Mouse (Mus musculus): Measurements from ENCODE around the gene Zbtb38. TPM values are rescaled to one million over a fixed set of nuclear protein-coding genes. Genes with fewer than 3 reads are reported as not detected.
"Not testable (repeated sequence)": the region's sequence is repeated elsewhere in the genome, so short reads cannot be mapped to it uniquely, and the experiment has no call there.

Gene Zbtb38
- polyA plus RNA-seq, 1 experiment from 2014 or later = 52.3 TPM

DNA sequence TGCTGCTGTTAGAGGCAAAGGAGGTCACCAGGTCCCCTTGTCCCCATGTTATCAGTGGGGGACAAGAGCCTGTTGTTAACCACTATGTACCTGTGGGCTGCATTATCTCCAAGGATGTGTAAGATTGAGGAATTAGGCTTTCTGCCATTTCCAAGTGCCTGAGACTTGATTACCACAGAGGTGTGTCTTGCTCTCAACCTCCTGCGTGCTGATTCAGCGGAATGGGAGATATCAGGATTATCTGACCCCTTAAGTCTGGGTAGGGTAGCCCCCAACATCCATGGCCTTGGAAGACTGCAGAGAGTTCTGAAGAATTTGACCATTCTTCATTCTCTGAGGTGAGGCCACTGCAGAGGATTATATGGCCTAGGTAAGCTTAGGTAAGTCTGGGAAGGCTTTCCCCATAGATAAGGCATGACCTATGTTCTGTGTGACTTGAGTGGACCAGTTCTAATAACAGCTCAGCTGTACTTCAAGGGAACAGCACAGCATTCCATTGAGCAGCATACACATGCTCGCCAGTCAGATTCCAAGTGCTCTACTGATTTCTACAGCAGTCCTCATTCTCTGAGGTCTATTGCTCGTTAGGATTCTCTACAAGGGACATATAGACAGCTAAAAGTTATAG lies 68.4 kb downstream of the Zbtb38 start:
- no peak overlapping the region for H3K4me3 ChIP-seq (replicated peaks; ENCODE audit: low read length)
- no peak overlapping the region for H3K27ac ChIP-seq (ENCODE audit: low read length)
- H3K4me1 ChIP-seq (replicated peaks; ENCODE audit: control insufficient read depth, insufficient read depth, low read length) = no peaks in the 10 kb centered on the region
- no peak overlapping the region for H3K9ac ChIP-seq (replicated peaks; ENCODE audit: low read depth, low read length)
- WGBS = 64% methylated on average over 4 of the region's 4 CpGs
- no peak overlapping the region for H3K4me2 ChIP-seq (ENCODE audit: low read length)
- peaks cover 17% of the 10 kb centered on the region for H3K36me3 ChIP-seq (ENCODE audit: control insufficient read depth, insufficient read depth)
- no peak for ATAC-seq
- no peaks in the 10 kb centered on the region for H3K9me3 ChIP-seq (ENCODE audit: control insufficient read depth, low read length)
- no peaks in the 10 kb centered on the region for H3K27me3 ChIP-seq (replicated peaks; ENCODE audit: control insufficient read depth, insufficient read depth, low read length)

DNA sequence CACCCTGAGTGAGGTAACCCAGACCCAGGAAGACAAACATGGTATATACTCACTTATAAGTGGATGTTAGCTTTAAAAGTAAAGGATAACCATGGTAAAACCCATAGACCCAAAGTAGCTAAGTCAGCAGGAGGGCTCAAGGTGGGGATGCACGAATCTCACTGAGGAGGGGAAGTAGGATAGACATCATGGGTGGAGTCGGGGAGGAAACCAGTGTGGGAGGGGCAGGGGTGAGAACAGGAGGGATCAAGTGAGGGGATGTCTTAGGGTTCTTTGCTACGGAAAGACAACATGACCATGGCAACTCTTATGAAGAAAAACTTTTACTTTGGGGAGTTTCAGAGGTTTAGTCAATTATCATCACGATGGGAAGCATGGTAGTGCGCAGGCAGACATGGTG lies 74.0 kb downstream of the Zbtb38 start:
- no peak overlapping the region for H3K4me2 ChIP-seq (ENCODE audit: low read length)
- H3K27ac ChIP-seq (ENCODE audit: low read length) = no peak overlapping the region
- no peak for ATAC-seq
- 88% methylated on average over 5 of the region's 5 CpGs for WGBS
- H3K9ac ChIP-seq (replicated peaks; ENCODE audit: low read depth, low read length) = no peak overlapping the region
- no peaks in the 10 kb centered on the region; the same call in 1 of the 2 replicates for H3K36me3 ChIP-seq (ENCODE audit: control insufficient read depth, insufficient read depth)
- H3K4me1 ChIP-seq (replicated peaks; ENCODE audit: control insufficient read depth, insufficient read depth, low read length) = no peaks in the 10 kb centered on the region
- no peak overlapping the region for H3K4me3 ChIP-seq (replicated peaks; ENCODE audit: low read length)
- H3K9me3 ChIP-seq (ENCODE audit: control insufficient read depth, low read length) = no peaks in the 10 kb centered on the region
- no peaks in the 10 kb centered on the region for H3K27me3 ChIP-seq (replicated peaks; ENCODE audit: control insufficient read depth, insufficient read depth, low read length)

DNA sequence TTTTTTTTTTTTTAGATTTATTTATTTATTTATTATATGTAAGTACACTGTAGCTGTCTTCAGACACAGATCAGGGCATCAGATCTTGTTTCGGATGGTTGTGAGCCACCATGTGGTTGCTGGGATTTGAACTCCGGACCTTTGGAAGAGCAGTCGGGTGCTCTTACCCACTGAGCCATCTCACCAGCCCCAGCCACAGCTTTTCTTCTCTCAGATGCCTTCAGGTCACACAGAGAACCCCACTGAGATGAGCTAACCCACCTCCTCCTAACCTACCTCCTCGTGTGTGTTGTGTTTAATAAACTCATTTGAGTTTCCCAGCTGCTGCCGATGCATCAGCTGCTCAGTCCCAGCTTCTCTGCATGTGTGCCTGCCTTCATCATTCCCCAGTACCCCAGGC lies 74.9 kb downstream of the Zbtb38 start:
- not testable (repeated sequence) for H3K9me3 ChIP-seq (ENCODE audit: control insufficient read depth, low read length); H3K36me3 ChIP-seq (ENCODE audit: control insufficient read depth, insufficient read depth); H3K9ac ChIP-seq (replicated peaks; ENCODE audit: low read depth, low read length); H3K4me1 ChIP-seq (replicated peaks; ENCODE audit: control insufficient read depth, insufficient read depth, low read length); H3K27ac ChIP-seq (ENCODE audit: low read length); H3K27me3 ChIP-seq (replicated peaks; ENCODE audit: control insufficient read depth, insufficient read depth, low read length); H3K4me2 ChIP-seq (ENCODE audit: low read length); H3K4me3 ChIP-seq (replicated peaks; ENCODE audit: low read length); ATAC-seq
- WGBS = 90% methylated on average over 5 of the region's 5 CpGs

DNA sequence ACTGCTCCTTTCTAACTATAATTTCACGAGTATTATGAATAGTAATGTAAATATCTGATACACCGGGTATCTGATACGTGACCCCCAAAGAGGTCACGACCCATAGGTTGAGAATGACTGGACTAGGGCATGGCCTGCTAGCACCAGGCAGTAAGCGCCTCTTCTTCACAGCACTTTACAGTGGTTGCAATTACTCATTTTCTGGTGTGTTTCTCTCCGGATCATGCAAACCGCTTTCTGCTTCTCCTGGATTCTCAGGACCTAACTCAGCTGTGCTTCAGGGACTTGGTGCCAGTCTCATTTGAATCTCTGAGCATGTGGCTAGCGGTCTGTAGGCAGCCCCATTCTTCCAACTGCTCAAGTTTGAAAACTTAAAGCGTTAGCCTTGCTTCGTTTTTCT lies 76.0 kb downstream of the Zbtb38 start:
- WGBS = 81% methylated on average over 10 of the region's 10 CpGs
- no peak for ATAC-seq
- Histone ChIP-seq H3K36me3 (ENCODE audit: control insufficient read depth, insufficient read depth) (no peaks in the 10 kb centered on the region; the same call in 1 of the 2 replicates), H3K9ac (replicated peaks; ENCODE audit: low read depth, low read length) (no peak overlapping the region), H3K4me3 (replicated peaks; ENCODE audit: low read length) (no peak overlapping the region), H3K9me3 (ENCODE audit: control insufficient read depth, low read length) (no peaks in the 10 kb centered on the region), H3K27me3 (replicated peaks; ENCODE audit: control insufficient read depth, insufficient read depth, low read length) (no peaks in the 10 kb centered on the region), H3K4me1 (replicated peaks; ENCODE audit: control insufficient read depth, insufficient read depth, low read length) (no peaks in the 10 kb centered on the region), H3K4me2 (ENCODE audit: low read length) (no peak overlapping the region), H3K27ac (ENCODE audit: low read length) (no peak overlapping the region)

DNA sequence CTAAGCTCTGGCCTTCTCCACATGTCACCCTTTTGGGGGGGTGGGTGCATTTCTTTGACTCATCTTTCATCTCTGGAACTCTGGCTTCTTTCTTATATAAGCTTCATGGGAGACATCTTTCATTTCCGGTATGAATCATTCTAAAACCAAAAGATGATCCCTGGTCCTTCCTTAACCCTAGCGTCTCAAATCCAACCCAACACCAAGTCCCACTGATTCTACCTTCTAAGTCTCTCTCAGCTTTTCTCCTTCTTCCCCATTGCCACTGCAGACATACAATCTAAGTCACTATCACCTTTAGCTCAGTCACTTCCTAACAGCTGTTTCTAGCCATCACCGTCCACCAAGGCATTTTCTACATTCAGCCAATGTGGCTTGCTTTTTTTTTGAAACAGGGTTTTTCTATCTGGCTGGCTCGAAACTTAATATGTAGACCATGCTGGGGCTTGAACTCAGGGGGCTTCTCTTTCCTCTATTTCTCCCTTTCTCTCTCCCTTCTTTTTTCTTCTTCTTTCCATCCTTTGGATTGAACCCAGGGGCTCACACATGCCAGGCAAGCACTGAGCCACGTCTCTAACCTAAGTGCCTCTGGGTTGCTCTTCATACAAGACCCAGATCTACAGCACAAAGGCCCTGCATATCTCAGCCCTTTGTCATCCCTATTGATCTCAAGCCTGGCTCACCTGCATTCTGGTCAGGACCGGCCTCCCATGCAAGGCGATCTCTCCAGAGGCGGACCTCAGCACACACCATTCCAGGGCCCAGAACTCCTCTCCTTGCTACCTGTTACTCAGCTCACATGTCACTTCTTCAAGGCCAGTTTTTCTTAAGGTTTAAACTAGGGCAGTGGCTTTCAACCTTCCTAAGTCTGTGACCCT lies 76.6 kb downstream of the Zbtb38 start:
- WGBS = 86% methylated on average over 8 of the region's 8 CpGs
- no peak overlapping the region for H3K27ac ChIP-seq (ENCODE audit: low read length)
- H3K4me2 ChIP-seq (ENCODE audit: low read length) = no peak overlapping the region
- no peak for ATAC-seq
- H3K9me3 ChIP-seq (ENCODE audit: control insufficient read depth, low read length) = no peaks in the 10 kb centered on the region
- no peaks in the 10 kb centered on the region for H3K36me3 ChIP-seq (ENCODE audit: control insufficient read depth, insufficient read depth)
- H3K4me3 ChIP-seq (replicated peaks; ENCODE audit: low read length) = no peak overlapping the region
- no peaks in the 10 kb centered on the region for H3K27me3 ChIP-seq (replicated peaks; ENCODE audit: control insufficient read depth, insufficient read depth, low read length)
- H3K4me1 ChIP-seq (replicated peaks; ENCODE audit: control insufficient read depth, insufficient read depth, low read length) = no peaks in the 10 kb centered on the region
- H3K9ac ChIP-seq (replicated peaks; ENCODE audit: low read depth, low read length) = no peak overlapping the region

DNA sequence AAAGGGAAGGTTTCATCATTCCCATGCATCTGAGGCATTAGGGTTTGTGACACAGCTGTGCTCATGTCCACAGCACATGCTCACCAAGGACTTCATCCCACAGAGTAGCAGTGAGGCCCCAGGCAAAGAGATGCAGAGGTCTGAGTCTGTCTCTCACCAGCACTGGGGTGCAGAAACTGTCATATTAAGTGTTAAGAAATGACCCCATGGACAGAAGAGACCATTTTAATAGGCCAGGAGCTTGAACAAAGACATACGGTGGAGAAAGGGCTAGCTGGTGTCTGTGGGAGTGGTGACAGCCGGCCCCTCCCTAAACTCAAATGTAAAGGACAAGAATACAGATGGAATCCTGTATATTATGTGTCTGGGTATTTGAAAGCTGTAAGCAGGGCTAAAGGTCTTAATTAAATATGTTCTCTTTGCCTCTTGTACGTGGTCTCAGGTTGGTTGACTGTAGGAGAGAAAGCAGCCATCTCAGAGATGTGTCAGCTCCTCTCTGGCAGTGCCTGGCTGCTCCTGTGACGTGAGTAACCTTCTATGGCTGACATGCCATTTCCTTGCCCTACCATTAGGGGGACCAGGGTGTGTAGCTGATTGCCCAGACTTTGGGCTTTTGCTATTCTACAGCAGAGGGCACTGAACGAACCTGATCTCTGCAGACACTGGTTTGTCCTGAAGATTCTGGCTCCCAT lies 77.4 kb downstream of the Zbtb38 start:
- H3K27ac ChIP-seq (ENCODE audit: low read length) = no peak overlapping the region
- H3K36me3 ChIP-seq (ENCODE audit: control insufficient read depth, insufficient read depth) = no peaks in the 10 kb centered on the region
- H3K4me2 ChIP-seq (ENCODE audit: low read length) = no peak overlapping the region
- 38% methylated on average over 5 of the region's 5 CpGs for whole genome bisulfite sequencing
- peak; percentile 66 for ATAC-seq
- no peak overlapping the region for H3K9ac ChIP-seq (replicated peaks; ENCODE audit: low read depth, low read length)
- no peaks in the 10 kb centered on the region for H3K4me1 ChIP-seq (replicated peaks; ENCODE audit: control insufficient read depth, insufficient read depth, low read length)
- H3K9me3 ChIP-seq (ENCODE audit: control insufficient read depth, low read length) = no peaks in the 10 kb centered on the region
- H3K4me3 ChIP-seq (replicated peaks; ENCODE audit: low read length) = no peak overlapping the region
- no peaks in the 10 kb centered on the region for H3K27me3 ChIP-seq (replicated peaks; ENCODE audit: control insufficient read depth, insufficient read depth, low read length)

DNA sequence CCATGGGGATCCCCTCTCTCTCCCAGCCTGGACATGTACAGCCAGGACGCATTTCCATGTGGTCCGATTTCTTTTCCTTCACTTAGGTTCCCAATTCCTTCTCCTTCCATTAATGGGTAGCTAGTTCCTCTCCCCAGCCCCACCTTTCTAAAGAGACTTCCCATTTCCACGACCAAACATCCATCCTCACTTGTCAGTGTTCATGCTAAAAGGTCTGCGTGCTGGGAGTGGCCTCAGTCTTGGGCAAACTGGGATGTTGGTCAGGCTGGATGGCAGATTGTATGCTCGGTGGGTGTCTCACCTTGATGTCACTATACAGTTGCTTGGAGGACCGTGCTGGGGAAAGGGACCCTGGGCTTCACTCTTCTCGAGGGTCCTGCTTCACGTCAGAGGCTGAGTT lies 78.3 kb downstream of the Zbtb38 start:
- Histone ChIP-seq H3K9me3 (ENCODE audit: control insufficient read depth, low read length) (no peaks in the 10 kb centered on the region), H3K4me3 (replicated peaks; ENCODE audit: low read length) (no peak overlapping the region), H3K27ac (ENCODE audit: low read length) (no peak overlapping the region), H3K4me2 (ENCODE audit: low read length) (no peak overlapping the region), H3K36me3 (ENCODE audit: control insufficient read depth, insufficient read depth) (no peaks in the 10 kb centered on the region), H3K4me1 (replicated peaks; ENCODE audit: control insufficient read depth, insufficient read depth, low read length) (peaks cover 4% of the 10 kb centered on the region; the same call in 1 of the 2 replicates), H3K27me3 (replicated peaks; ENCODE audit: control insufficient read depth, insufficient read depth, low read length) (no peaks in the 10 kb centered on the region), H3K9ac (replicated peaks; ENCODE audit: low read depth, low read length) (no peak overlapping the region)
- WGBS = 88% methylated on average over 8 of the region's 8 CpGs
- ATAC-seq = no peak

DNA sequence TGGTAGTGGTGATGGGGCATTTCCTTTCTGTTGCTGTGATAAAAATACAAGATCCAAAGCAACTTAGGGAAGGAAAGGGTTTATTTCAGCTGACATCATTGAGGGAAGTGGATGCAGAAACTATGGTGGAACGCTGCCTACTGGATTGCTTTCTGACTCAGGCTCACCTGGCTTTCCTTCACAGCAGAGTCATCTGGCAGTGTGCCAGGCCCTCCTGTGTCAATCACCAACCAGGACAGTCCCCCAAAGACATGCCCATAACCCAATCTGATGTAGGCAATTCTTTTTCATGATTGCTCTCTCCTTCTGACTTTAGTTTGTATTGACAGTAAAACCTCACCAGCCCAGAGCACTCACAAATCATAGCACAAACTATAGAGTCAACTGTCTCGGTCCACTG lies 80.2 kb downstream of the Zbtb38 start:
- Histone ChIP-seq H3K27ac (ENCODE audit: low read length) (no peak overlapping the region), H3K9me3 (ENCODE audit: control insufficient read depth, low read length) (no peaks in the 10 kb centered on the region), H3K4me1 (replicated peaks; ENCODE audit: control insufficient read depth, insufficient read depth, low read length) (peaks cover 4% of the 10 kb centered on the region; the same call in 1 of the 2 replicates), H3K4me3 (replicated peaks; ENCODE audit: low read length) (no peak overlapping the region), H3K36me3 (ENCODE audit: control insufficient read depth, insufficient read depth) (no peaks in the 10 kb centered on the region), H3K9ac (replicated peaks; ENCODE audit: low read depth, low read length) (no peak overlapping the region), H3K4me2 (ENCODE audit: low read length) (no peak overlapping the region), H3K27me3 (replicated peaks; ENCODE audit: control insufficient read depth, insufficient read depth, low read length) (no peaks in the 10 kb centered on the region)
- no peak for ATAC-seq
- WGBS = 89% methylated on average over 2 of the region's 2 CpGs

DNA sequence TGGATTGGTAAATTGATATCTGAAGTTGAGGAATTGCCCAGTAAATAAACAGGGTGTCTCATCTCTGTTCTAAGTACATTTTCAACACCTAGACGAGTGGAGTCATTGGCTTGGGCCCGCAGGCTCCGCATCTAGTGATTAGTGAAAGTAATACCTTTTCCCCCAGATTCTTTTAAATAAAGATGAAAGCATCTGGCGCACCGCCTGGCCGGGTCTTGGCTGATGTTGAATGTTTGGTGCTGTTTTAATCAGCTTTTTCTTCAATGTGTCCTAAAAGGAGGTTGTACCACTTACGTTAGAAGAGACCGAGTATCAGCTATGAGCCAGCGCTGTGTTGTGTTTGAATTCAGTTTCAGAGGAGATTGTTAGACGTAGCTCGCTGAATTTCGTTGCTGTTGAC lies 81.4 kb downstream of the Zbtb38 start:
- WGBS = 68% methylated on average over 12 of the region's 12 CpGs
- no peaks in the 10 kb centered on the region for H3K36me3 ChIP-seq (ENCODE audit: control insufficient read depth, insufficient read depth)

More for the DNA sequence above, 81.4 kb downstream of the Zbtb38 start:
- no peak for ATAC-seq
- H3K4me3 ChIP-seq (replicated peaks; ENCODE audit: low read length) = no peak overlapping the region
- H3K27me3 ChIP-seq (replicated peaks; ENCODE audit: control insufficient read depth, insufficient read depth, low read length) = no peaks in the 10 kb centered on the region
- no peak overlapping the region for H3K27ac ChIP-seq (ENCODE audit: low read length)
- H3K4me1 ChIP-seq (replicated peaks; ENCODE audit: control insufficient read depth, insufficient read depth, low read length) = peaks cover 4% of the 10 kb centered on the region; the same call in 1 of the 2 replicates
- no peak overlapping the region for H3K4me2 ChIP-seq (ENCODE audit: low read length)
- H3K9ac ChIP-seq (replicated peaks; ENCODE audit: low read depth, low read length) = no peak overlapping the region
- H3K9me3 ChIP-seq (ENCODE audit: control insufficient read depth, low read length) = no peaks in the 10 kb centered on the region

Data from forebrain, embryonic 16.5 days (tissue).